Mouse (Mus musculus) layer of hippocampus, adult 18-20 months (tissue): ENCODE measurements at regions not wholly inside any gene's neighbourhood (a gene's known extent, or its start where the extent isn't known, plus 50 kb on each side); places are given as distances from the start of the nearest gene placed in this dataset.

Experiments used
- DNase-seq, 2 experiments: peaks; one replicate each; pipeline ENCODE4 v3.0.0; 2022; ENCODE audit warnings: low spot score in 2 of 2

DNA sequence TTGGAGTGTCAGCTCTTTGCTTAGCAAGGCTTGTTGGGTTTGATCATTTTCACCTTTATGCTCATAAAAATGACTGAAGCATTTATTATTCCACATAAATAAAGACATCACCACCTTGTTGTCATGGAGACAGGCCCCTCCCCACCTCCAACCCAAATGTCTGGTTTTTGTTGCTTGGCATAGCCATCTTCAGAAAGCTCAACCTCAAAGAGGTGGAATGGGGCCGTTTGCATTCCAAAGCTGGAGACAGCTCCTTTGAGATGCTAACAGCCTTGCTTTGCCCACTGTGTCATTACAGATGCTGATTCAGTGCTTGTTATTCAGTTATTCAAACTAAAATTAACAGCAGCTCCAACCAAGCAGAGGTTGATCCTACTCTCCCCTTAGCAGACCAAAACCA, 51.9 kb upstream of the Lgalsl start:
- no peak for DNase-seq

DNA sequence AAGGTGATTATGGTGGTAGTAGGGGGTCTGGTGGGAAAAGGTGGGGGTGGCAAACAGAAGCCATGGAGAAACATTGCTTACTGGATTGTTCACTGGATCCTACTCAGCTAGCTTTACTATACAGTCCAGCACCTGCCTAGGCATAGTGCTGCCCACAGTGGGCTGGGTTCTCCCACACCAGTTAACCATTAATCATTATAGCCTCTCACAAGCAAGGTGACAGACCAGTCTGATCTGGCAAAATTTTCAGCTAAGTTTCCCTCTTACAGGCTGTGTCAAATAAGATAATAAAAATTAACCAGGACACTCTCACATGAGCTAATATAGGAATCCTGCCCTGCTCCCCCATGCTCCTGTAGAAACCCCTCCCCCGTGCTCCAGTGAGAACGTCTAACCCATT, 53.1 kb upstream of the Lgalsl start:
- no peak for DNase-seq

DNA sequence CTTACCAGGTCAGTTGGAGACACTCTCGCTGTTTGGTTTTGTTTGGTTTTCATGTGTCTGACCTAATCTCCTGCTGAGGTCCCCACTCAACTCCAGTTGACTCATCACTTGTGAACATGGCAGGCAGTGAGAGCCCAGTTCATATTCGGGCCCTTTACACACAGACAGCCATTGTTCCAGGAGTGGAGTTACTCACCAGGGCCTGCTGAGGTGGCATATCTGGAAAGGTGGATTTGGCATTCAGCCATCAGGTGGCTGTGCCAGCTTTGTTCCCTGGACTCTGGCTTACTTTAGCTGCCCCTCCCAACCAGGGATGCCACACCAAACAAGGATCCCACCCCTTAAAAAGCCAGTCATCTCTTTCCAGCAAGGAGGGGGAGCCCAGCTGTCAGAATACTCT, 56.2 kb upstream of the Lgalsl start:
- DNase-seq = no peak

DNA sequence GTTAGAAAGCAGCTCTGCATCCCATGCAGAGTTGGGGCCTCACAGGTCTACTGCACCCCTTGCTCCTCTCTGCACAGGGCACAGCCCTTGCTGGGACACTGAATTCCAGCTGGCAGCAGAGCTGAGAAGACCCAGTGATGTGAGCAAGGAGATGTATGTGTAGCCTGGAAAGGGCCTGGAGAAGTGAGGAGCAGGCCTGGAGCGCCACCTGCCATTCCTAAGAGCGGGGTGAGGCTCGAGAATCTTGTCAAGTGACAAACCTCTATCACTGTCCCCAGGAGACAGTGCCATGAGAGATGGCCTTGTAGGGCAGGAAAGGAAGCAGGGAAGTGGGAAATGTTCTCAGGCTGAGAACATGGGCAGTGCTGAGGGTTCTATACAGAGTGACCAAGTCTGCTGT, 59.6 kb upstream of the Lgalsl start:
- no peak for DNase-seq

DNA sequence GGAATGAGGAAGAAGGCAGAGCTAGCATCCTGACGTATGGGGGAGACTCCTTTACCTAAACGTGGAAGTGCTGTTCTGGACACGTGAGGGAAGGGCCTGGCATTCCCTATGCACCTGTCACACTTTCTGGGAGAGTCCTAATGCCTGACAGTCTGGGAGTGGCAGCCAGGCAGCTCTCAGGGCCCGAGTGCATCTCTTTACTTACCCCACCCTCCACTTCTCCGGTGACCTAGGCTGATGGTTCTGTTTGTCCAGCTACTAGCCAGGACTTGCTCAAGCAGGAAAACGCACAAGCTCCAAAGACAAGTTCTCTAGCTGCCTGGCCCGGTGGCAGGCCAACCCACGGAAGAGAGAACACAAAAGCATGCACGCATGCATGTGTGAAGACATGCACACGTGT, 60.9 kb upstream of the Lgalsl start:
- no peak for DNase-seq

DNA sequence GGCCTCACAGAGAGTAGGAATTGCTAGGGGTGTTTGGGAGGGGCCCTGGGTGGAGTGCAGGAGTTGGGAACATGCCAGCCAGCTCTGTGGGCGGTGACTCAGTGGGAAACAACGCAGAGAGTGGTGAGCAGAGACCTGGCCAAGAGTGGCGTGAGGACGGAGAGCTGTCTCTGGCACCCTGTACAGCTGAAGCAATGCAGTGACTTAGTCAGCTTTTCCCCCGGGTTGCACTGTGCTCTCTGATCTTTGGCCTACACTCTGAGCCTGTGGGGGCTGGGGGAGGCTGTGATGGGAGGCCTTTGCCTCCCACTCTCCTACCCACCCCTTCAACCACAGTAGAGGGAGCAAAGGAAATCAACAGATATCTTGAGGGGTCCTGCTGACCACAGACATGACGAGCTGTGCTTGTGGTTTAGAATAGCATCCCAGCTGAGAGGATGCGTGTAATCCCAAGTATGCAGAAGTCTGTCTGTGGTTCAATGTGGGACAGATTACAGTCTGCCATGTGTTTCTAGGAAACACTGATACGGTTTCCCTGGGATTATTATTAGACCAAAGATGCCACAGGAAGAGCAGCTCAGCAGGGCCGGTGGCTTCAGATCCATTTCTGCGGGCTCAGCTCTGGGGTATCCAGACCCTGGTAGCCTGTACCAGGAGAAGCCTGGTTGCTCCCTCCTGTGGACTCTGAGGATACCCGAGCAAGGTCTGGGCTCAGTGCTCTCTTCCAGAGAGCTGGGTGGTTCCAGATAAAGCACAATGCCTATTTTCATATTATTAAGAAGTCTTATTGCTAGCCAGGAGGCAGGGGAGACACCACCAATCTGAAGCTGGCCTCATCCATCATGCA, 65.6 kb upstream of the Lgalsl start:
- no peak for DNase-seq

DNA sequence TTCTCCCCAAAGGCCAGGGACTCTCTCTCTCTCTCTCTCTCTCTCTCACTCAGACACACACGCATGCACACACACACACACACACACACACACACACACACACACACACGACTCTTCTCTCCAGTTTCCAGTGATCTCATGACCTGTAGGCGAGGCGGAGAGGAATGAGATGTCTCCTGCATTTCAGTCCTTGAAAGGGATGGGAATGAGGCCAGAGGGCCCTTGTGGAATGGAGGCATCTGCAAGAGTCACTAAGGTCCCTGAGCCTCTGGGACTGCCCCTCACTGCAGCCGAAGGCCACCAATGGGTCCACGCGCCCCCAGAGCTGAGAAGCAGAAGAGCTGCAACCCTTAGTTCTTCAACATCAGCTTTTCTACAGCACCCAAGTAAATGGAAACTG, 66.6 kb upstream of the Lgalsl start:
- no peak for DNase-seq

DNA sequence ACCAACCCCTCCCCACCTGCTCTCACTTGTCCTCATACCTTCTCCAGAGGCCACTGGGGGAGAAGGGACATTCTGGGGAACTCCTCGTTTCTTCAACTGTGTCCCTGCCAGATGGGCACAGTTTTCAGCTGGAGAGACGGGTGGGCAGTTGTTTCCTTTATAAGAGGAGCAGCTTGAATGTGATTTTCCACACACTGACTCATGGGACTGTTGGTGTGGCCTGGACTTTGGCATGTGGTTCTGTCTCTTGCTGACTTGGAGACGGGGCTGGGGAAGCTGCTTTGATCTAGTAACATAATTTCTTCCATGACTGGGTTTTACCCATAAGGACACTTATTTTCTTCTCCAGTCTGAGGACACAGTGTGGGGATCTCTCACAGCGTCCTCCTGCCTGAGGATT, 67.7 kb upstream of the Lgalsl start:
- DNase-seq = no peak

DNA sequence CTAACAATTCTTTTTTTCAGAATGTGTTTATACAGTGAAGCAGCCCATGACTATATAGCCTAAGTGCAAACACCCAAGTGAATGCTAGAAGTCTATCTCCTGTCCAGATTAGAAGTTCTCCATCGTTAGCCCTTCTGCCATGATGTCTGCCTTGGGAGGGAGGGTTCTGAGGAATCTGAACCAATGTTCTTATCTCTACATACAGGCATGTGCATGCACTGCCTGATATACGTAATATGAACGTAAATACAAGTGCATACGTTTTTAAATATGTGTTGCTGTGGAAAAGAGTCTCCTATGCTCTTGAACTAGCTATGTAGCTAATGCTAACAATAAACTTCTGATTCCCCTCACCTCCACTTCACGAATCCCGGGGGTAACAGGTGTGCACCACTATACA, 68.9 kb upstream of the Lgalsl start:
- no peak for DNase-seq

DNA sequence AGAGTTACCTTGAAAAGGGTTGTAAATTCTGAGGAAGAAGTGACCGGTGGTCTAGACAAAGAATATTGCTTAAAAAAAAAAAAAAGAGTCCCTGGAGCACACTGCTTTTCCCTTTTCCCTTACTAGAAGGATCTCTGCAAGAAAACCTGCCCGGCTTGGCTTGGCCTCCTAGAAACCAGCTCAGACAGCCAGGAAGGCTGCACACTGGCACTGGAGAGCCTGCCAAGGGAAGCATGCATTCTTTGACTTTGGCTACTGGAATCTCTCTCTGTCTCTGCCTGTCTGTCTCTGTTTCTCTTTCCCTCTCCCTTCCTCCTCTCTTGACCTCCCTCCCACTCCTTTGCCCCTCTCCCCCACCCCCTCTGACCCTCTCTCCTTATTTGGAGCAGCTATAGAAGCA, 71.1 kb upstream of the Lgalsl start:
- DNase-seq = no peak

DNA sequence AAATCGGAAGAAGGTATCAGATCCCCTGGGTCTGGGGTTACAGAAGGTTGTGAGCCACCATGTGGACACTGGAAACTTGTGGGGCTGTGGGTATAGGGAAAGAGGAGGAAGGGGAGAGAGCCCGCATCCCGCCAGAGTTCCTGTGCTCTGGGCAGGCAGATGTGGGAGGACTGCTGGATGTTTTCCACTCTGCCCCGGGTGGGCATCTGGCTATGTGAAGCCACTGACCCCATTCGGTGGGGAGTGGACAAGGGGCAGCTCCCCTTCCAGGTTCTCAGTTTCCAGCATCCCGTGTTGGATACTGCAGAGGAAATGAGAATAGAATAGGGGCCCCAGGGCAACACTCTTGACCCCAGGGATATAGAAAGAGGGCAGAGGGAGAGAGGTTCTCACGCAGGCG, 72.1 kb upstream of the Lgalsl start:
- DNase-seq = no peak

DNA sequence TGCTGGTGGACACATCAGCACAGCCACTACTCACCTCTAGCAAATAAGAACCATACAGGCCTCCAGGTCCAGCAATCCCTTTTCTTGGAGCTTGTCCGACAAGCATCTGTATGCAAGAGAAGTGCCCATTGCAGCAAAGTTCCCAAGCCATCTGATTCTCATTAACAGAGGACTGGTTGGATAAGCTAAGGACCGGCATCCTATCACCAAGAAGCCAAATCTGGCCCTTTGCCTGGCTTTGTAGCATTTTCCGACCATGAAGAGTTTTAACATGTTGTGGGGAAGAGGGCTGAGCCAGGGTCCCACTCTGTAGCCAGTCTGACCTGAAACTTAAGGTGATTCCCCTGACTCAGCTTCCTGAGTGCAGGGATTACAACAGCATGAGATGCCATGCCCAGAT, 77.1 kb upstream of the Lgalsl start:
- DNase-seq = no peak

DNA sequence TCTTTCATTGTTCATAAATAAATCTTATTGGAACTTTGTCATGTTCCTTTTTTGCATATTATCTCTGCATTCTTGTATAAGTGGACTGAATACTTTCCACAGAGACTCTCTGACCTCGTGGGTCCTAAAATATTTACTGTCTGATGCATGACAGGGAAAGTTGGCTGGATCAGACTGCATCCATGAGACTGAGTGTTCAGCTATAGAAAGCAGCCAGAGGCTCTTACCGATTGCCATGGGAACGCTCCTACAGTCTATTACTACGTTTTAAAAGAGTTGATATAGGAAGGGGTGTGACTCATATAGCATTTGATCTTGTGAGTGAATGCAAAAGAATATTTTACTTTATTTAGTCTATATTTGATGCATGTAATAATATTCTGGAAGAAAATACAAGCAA, 77.6 kb upstream of the Lgalsl start:
- no peak for DNase-seq

DNA sequence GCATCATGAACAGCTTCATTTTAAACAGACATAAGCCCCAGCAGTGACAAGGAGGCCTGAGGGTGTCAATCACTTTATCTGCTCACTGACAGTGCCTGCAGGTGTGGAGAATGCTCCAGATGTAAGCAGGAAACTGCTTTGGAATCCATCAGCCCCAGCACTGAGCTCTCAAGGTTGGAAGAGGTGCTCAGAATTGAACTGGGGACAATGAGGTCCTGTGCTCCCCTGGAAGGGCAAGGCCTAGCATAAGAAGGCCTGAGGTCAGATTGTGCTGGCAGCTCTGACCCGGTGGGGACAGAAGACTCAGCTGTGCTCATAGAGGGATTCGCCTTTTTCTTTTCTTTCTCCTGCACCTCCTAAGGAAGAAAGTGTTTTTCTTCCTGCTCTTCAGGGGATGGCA, 82.2 kb upstream of the Lgalsl start:
- no peak for DNase-seq

DNA sequence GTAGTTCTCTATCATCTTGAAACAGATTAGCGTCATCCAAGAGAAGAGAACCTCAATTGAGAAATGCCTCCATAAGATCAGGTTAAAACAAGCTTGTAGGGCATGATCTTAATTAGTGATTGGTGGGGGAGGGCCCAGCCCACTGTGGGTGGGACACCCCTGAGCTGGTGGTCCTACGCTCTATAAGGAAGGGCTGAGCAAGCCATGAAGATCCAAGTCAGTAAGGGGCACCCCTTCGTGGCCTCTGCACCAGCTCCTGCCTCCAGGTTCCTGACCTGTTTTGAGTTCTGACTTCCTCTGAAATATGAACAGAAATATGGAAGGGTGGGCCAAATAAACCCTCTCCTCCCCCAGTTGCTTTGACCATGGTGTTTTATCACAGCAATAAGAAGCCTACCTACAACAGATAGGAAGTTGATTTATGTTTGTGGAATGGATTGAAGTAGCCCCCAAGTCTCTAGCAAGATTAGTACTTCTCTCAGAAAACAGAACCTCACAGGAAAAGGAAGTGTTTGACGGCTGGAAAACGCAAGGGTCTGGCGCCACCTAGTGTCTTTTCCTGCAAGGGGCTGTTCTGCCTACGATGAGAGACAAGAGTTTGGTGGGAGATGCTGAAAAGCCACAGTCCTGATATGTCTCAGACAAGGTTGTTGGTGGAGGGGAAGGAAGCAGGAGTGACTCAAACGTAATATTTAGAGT, 82.9 kb upstream of the Lgalsl start:
- DNase-seq = peak; percentile 69 to 90

DNA sequence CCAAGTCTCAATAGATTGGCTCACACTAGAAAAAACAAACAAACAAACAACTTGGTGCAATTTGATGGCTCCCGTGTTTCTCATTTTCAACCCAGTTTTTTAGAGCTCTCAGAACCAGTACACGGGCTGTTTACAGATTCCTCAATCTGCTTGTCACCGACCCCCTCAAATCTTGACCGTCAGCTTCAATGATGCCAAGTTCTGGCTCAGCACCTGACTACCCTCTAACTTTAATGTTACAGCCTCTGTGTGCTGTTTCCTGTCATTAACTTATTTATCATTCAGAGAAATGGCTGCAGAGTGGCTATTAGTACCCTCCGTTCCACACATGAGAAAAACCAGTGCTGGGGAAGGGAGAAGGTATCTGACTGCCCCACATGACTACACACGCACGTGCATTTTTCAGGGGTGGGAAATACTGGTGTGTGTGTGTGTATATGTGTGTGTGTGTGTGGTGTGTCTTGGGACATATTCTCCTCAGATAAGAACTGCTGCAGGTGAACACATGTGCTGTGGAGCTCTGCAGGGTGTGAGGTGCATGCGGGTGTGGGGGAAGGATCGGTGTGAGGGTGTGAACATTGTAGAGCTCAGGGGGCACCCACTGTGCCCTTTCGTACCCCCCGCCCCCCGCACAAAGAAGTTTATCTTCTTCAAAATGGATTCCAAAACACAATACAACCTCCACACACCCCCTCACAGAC, 83.6 kb upstream of the Lgalsl start:
- no peak for DNase-seq

DNA sequence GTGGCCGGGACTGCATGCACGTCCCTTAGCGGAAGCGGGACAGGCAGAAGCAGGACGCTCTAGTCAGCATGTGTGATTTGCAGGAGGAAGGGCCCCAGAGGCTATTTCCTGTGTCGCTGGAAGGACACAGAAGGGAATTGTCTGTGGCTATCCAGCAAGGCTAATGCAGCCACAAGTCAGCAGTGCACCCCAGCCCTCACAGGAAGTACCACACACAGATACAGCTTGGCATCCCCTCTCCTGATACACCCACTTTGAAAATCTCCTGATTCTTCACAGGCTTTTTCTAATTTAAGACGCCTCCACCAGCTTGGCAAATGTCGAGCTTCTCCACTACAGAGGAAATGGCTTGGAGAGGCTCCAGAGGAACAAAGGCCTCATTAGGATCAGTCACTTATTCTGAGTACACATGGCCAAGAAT, 84.3 kb upstream of the Lgalsl start:
- peak; percentile 47 to 76 for DNase-seq

DNA sequence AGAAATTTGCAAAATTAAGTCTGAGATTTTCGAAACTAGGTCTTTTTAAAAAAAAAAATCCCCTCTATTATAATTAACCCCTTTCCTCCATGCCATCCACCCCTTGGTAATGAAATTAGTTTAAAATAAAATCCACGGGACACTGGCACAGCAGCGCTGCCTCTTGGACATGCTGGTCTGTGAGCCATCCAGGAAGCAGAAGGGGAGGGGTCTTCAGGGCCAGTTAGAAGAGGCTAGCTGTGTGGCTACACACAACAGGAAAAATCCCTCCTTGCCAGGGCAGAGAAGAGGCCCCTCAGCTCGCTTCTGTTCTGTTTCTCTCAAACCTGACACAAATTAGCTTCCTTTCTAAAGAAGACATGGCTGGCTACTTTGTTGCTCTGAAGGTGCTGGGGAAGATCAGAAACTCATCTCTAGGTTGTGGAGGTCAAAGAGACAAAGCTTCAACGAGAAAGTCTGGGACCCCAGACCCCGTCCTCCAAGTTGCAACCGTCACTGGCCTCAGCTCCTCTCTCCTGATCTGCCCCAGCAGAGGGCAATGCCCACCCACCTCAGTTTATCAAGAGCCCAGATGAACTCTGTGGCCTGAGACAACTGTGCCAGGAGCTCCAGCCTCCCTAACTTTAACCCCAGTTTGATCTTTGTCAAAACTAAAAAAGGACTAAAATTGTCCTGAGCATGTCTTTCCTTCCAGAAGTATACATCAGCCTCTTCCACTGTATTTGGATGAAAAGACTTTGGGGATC, 85.0 kb upstream of the Lgalsl start:
- DNase-seq = no peak

DNA sequence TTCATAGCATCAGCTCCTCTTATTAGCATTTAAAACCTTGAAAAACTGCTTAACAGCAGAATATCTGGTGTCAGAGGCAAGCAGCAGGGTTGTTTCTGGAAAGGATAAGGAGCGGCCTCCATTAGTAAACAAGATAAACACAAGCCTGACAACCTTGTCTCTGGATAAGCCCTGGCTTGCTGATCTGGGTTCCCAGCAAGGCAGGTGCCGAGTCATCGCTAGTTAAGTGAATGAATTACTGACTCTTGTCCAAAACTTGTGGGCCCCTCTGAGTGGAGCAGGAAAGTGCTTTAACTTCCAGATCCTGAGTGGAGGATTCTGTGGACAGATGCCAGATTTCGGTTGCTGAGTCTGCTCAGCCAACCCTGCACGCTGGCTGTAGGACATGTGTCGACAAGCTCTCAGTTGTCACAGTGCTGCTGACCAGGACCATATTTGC, 85.6 kb upstream of the Lgalsl start:
- DNase-seq = no peak

DNA sequence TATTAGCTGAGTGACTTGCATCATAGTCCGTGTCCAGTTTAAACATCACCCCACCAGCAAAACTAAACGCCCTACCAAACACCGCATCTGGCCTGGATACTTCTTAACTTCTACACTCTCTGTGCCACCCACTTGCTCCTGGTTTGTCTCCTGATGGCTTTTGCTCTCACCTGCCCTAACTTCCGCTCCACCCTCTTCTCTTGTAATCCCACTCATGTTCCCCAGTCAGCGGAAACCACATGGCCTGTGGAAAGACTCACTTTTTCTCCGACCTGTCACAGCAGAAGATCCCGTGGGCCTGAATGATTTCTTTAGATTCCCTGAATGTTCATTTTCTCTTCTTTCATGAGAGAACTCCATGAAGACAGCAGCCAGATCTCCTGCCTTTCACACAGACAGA, 86.1 kb upstream of the Lgalsl start:
- no peak for DNase-seq

DNA sequence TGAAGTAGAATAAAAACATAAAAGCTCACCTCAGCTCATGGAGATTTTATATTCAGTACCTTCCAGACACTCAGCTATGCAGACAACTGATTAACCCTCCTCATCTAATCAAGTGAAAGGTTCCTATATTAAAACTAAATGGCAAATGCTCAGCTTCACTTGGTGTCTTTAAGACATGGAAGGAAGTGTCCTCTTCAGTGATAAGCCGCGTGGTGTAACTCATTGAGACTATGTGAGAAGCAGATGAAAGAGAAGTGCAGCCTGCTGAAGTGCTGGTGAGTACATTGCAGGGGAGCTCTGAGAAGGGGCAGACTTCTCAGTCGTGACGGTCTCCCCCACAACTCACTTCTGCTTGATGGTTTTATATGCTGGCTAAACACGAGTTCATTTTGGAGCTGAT, 86.6 kb upstream of the Lgalsl start:
- DNase-seq = no peak

DNA sequence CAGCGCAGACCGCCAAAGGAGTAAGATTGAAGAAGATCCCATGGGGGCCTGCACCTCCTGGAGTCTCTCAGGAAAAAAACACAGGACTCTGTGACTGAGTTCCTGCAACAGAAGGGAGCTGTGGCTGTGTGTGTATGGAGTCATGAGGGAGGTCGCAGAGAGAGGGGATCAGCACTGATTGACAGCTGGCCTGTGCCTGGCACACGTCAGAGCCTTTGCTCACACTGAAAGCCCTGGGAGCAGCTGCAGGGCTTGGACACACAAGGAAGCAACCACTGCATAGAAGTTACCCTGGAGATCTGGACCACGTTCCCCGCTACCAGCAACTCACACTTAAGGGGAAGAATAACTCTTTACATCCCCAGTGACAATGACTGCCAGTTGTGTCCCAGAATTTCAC, 92.3 kb upstream of the Lgalsl start:
- DNase-seq = no peak
